Mouse (Mus musculus): Measurements from ENCODE around the gene Lbx1.

The Lbx1 gene

GRCm38 (mm10) chr19:45209776-45210422 lies 25.7 kb downstream of the Lbx1 start:
- DNase-seq, result no peak

DNA sequence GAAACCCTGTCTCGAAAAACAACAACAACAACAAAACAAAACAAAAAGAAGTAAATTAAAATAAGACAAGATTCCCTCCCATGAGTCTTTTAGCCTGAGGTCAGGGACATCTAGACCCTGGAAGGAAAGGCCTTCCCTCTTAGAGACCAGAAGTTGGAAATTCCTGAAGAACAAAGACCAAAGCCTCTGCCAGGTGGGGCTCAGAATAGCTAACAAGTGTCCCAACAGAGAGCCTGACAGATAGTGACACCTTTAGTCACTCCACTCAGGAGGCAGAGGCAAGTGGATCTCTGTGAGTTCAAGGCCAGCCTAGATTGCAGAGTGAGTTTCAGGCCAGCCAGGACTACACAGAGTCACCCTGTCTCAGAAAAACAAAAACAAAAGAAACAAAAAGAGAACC lies 26.4 kb downstream of the Lbx1 start:
- no peak for DNase-seq

DNA sequence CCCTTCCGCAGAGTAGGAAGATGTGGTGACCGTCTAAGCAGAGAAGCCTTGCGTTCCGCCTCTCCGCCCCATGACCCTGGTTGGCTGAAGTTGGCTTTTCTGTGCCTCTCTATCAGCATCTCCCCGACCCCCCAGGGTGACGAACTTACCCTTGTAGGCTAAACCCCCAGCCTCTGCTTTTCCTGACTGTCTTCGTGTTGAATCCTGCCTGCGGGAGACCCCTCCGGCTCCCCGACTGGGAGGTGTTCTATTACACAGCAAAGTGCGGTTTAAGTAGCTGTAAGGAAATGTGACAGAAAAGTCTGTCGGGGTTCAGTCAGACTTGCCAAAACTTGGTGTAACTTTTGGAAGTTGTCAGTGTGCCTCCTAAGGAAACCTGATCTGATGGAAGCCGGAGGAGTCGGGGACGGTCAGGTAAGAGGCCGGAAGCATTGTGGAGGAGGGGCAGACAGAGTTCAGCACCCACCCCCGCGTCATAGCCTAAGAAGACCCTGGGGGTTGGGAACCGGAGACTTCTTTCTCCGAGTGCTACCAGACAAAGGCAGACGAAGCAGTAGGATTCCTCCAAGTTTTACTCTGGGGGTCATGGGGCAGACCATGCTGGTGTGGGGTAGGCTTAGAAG lies 27.1 kb downstream of the Lbx1 start:
- no peak for DNase-seq

- no peak for DNase-seq
These were observed 27.8 kb downstream of the Lbx1 start for GRCm38 (mm10) chr19:45207662-45208437.

- no peak for DNase-seq
These were observed 28.5 kb downstream of the Lbx1 start for GRCm38 (mm10) chr19:45207153-45207552.

DNA sequence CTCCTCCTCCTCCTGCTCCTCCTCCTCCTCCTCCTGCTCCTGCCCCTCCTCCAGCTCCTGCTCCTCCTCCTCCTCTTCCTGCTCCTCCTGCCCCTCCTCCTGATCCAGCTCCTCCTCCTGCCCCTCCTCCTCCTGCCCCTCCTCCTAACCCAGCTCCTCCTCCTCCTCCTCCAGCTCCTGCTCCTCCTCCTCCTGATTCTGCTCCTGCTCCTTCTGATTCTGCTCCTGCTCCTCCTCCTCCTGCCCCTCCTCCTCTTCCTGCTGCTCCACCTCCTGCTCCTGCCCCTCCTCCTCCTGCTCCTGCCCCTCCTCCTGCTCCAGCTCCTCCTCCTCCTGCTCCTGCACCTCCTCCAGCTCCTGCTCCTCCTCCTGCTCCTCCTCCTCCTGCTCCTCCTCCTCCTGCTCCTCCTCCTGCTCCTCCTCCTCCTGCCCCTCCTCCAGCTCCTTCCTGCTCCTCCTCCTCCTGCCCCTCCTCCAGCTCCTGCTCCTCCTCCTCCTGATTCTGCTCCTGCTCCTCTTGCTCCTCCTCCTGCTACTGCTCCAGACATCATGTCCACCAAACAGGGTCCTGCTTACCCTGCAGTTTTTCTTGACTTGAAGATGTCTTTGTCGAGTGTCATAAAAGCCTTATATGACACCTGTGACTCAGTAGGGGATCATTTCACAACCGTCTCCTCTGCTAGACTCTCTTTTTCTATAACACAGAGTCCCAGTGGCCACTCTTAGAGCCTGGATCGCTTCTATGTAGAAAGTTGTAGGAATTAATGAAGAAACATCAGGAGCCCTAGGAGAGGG lies 30.1 kb downstream of the Lbx1 start:
- DNase-seq, result no peak

GRCm38 (mm10) chr19:45196967-45197366 lies 38.6 kb downstream of the Lbx1 start:
- no peak for DNase-seq

- DNase-seq, result no peak
These were observed 41.0 kb downstream of the Lbx1 start for GRCm38 (mm10) chr19:45194651-45195050.
